29 mouse cellular contexts compared by ENCODE assay signal in genomic region chr2:30623873-30624272, GRCm38 (mm10). TPM values are rescaled to one million over a fixed set of nuclear protein-coding genes. Genes with fewer than 3 reads are reported as not detected.
DNase-seq lines count a peak whose midpoint lies in the region; ATAC-seq and TF ChIP-seq lines count a peak whose summit lies in the region.
"Had no signal": no experiment of that assay in that cellular context is flagged by ENCODE, and none has a peak within 500 bp of the region (broad histone marks: within the 10 kb centered on the region; RNA-seq: fewer than 3 reads in every experiment).

No protein-coding gene starts in this region.

- no peak for ATAC-seq in kidney, embryonic 14.5 days (ENCODE audit: low FRiP score, low TSS enrichment)
- ATAC-seq in megakaryocyte, adult 5-6 weeks (ENCODE audit: poor library complexity, severe bottlenecking): no peak
- ATAC-seq: activated CD4-positive, CD25-positive, alpha-beta regulatory T cell, adult 4 months; forebrain, embryonic 15.5 days; hindbrain, embryonic 16.5 days; intestine, embryonic 15.5 days; liver, embryonic 12.5 days; liver, postnatal 0 days had no signal

- H3K27me3 ChIP-seq in kidney, embryonic 14.5 days (ENCODE audit: control insufficient read depth, insufficient read depth, low read length): no peaks in the 10 kb centered on the region
- H3K27me3 ChIP-seq in MEL (ENCODE audit: control insufficient read depth in 1 of 2, insufficient read depth in 2 of 2, low read length in 2 of 2): peaks cover under 1 to 4% of the 10 kb centered on the region in 2 experiments; a peak in 2 of 4 replicates
- H3K27me3 ChIP-seq: embryonic facial prominence, embryonic 12.5 days; forebrain, embryonic 15.5 days; heart, embryonic 15.5 days; intestine, embryonic 15.5 days; limb, embryonic 12.5 days; liver, embryonic 12.5 days had no signal

- no peak for TF ChIP-seq CTCF in MEL (IDR thresholded peaks at IDR 0.05 in 2 of 3, conservative IDR thresholded peaks at IDR 0.05 in 1 of 3; ENCODE audit: control insufficient read depth in 1 of 3, insufficient read depth in 1 of 3, low read depth in 2 of 3, low read length in 3 of 3, poor library complexity in 1 of 3, severe bottlenecking in 1 of 3)

- H3K36me3 ChIP-seq in kidney, embryonic 14.5 days (ENCODE audit: control insufficient read depth, insufficient read depth, low read length): no peaks in the 10 kb centered on the region
- peaks cover 0 to 4% of the 10 kb centered on the region in 2 experiments; a peak in 1 of 4 replicates for H3K36me3 ChIP-seq in MEL (ENCODE audit: control insufficient read depth in 1 of 2, insufficient read depth in 2 of 2, low read length in 2 of 2)
- H3K36me3 ChIP-seq in macrophage (ENCODE audit: inconsistent target): no peaks in the 10 kb centered on the region
- H3K36me3 ChIP-seq: embryonic facial prominence, embryonic 12.5 days; forebrain, embryonic 15.5 days; heart, embryonic 10.5 days; heart, embryonic 15.5 days; intestine, embryonic 15.5 days; limb, embryonic 12.5 days; liver, embryonic 12.5 days had no signal

- no peak overlapping the region for H3K9ac ChIP-seq in kidney, embryonic 14.5 days (ENCODE audit: low read depth, low read length)
- peak overlapping the region; percentile 33; the same call in 1 of the 2 replicates for H3K9ac ChIP-seq in MEL (ENCODE audit: control insufficient read depth, low read depth, low read length, poor library complexity, severe bottlenecking)
- H3K9ac ChIP-seq: embryonic facial prominence, embryonic 12.5 days; forebrain, embryonic 15.5 days; heart, embryonic 15.5 days; intestine, embryonic 15.5 days; limb, embryonic 12.5 days; liver, embryonic 12.5 days; liver, postnatal 0 days had no signal

- DNase-seq in kidney, adult 9 months: peak; percentile 64
- peak; percentile 47 to 58 for DNase-seq in B cell, adult 2 months
- DNase-seq in MEL (ENCODE audit: low read depth, low spot score): peak; percentile 53
- DNase-seq in adrenal gland, postnatal 25 days: no peak
- DNase-seq: adrenal gland, adult 2 months; cerebellum, adult 11-12 months; cerebellum, adult 9-11 months; embryo, embryonic 11 days; gastrocnemius, postnatal 25 days; heart, adult 11 months; layer of hippocampus, adult 9-11 months; liver, postnatal 0 days; lung, postnatal 4 days; midbrain, embryonic 14.5 days; thymus, adult 2 months; thymus, postnatal 36 days had no signal

- TF ChIP-seq EP300 in MEL (IDR thresholded peaks at IDR 0.05; ENCODE audit: low read depth in 1 of 2, low read length in 2 of 2): no peak; a peak in 1 of 4 replicates

- TF ChIP-seq POLR2A in MEL (IDR thresholded peaks at IDR 0.05; ENCODE audit: control insufficient read depth in 1 of 2, insufficient read depth in 1 of 2, low read depth in 1 of 2, low read length in 2 of 2, poor library complexity in 1 of 2): no peak

- no peaks in the 10 kb centered on the region for H3K79me2 ChIP-seq in MEL (ENCODE audit: control insufficient read depth, insufficient read depth, low read length, poor library complexity)
- H3K79me2 ChIP-seq in macrophage (ENCODE audit: inconsistent target): no peaks in the 10 kb centered on the region

- WGBS in kidney, embryonic 14.5 days: 45% methylated on average over 10 of the region's 10 CpGs
- WGBS in macrophage (ENCODE audit: missing documents): 9% methylated on average over 10 of the region's 10 CpGs

- no peak overlapping the region for H3K4me2 ChIP-seq in kidney, embryonic 14.5 days (replicated peaks; ENCODE audit: low read depth, low read length)
- H3K4me2 ChIP-seq: embryonic facial prominence, embryonic 12.5 days; forebrain, embryonic 15.5 days; heart, embryonic 15.5 days; intestine, embryonic 15.5 days; limb, embryonic 12.5 days; liver, embryonic 12.5 days had no signal

- H3K4me1 ChIP-seq in kidney, embryonic 14.5 days (ENCODE audit: control insufficient read depth, insufficient read depth, low read length): peaks cover 11% of the 10 kb centered on the region; the same call in 1 of the 2 replicates
- H3K4me1 ChIP-seq in MEL (ENCODE audit: control insufficient read depth in 1 of 2, insufficient read depth in 2 of 2, low read length in 2 of 2): peaks cover 3 to 4% of the 10 kb centered on the region in 2 experiments; a peak in 3 of 4 replicates
- H3K4me1 ChIP-seq: liver, embryonic 12.5 days had no signal

- no peaks in the 10 kb centered on the region for H3K9me3 ChIP-seq in kidney, embryonic 14.5 days (ENCODE audit: control insufficient read depth, low read length)
- H3K9me3 ChIP-seq in MEL (replicated peaks; ENCODE audit: insufficient read depth, low read length): no peaks in the 10 kb centered on the region
- H3K9me3 ChIP-seq: embryonic facial prominence, embryonic 12.5 days; forebrain, embryonic 15.5 days; heart, embryonic 10.5 days; heart, embryonic 15.5 days; intestine, embryonic 15.5 days; limb, embryonic 12.5 days; liver, embryonic 12.5 days had no signal

- H3K27ac ChIP-seq in kidney, embryonic 14.5 days (ENCODE audit: low read depth, low read length): no peak overlapping the region
- H3K27ac ChIP-seq in MEL (ENCODE audit: control insufficient read depth, low read depth, low read length): peak overlapping the region; percentile 34; the same call in 1 of the 2 replicates
- peak overlapping the region; percentile 12; the same call in 1 of the 2 replicates for H3K27ac ChIP-seq in macrophage
- H3K27ac ChIP-seq: embryonic facial prominence, embryonic 12.5 days; forebrain, embryonic 15.5 days; heart, embryonic 10.5 days; heart, embryonic 15.5 days; intestine, embryonic 15.5 days; left cerebral cortex, adult 2 months; limb, embryonic 12.5 days; liver, embryonic 12.5 days had no signal

- TF ChIP-seq RAD21 in MEL (IDR thresholded peaks at IDR 0.05; ENCODE audit: low read depth, low read length): no peak

- H3K4me3 ChIP-seq in kidney, embryonic 14.5 days (ENCODE audit: low read length): no peak overlapping the region
- peak overlapping the region; percentile 48 to 64 for H3K4me3 ChIP-seq in MEL (ENCODE audit: control insufficient read depth in 1 of 2, insufficient read depth in 1 of 2, low read depth in 2 of 2, low read length in 2 of 2)
- no peak overlapping the region for H3K4me3 ChIP-seq in macrophage (ENCODE audit: inconsistent target)
- H3K4me3 ChIP-seq: embryonic facial prominence, embryonic 12.5 days; forebrain, embryonic 15.5 days; heart, embryonic 10.5 days; heart, embryonic 15.5 days; intestine, embryonic 15.5 days; left cerebral cortex, adult 2 months; limb, embryonic 12.5 days; liver, embryonic 12.5 days had no signal

TF ChIP-seq in MEL, 35 proteins besides CTCF, POLR2A, EP300 and RAD21:
- TF ChIP-seq CHD1 (IDR thresholded peaks at IDR 0.05; ENCODE audit: low read depth, low read length) (no peak), USF1 (IDR thresholded peaks at IDR 0.05; ENCODE audit: low read depth, low read length) (peak; percentile 76), ZNF384 (IDR thresholded peaks at IDR 0.05; ENCODE audit: low read depth, low read length) (no peak), USF2 (IDR thresholded peaks at IDR 0.05; ENCODE audit: borderline replicate concordance in 1 of 2, insufficient read depth in 1 of 2, low read depth in 1 of 2, low read length in 2 of 2) (0 out of 4 replicates have a peak, but pooled peaks of 1 of the 2 experiments have one; percentile 21), BHLHE40 (IDR thresholded peaks at IDR 0.05; ENCODE audit: borderline replicate concordance, low read depth, low read length) (peak; percentile 93), MYC (IDR thresholded peaks at IDR 0.05; ENCODE audit: low read depth, low read length) (no peak), TAL1 (IDR thresholded peaks at IDR 0.05; ENCODE audit: low read length) (no peak), RCOR1 (IDR thresholded peaks at IDR 0.05; ENCODE audit: low read depth, low read length) (0 out of 2 replicates have a peak, but pooled peaks have one; percentile 10), MAX (IDR thresholded peaks at IDR 0.05; ENCODE audit: low read length) (peak; percentile 61; the same call in 1 of the 2 replicates), GATA1 (IDR thresholded peaks at IDR 0.05; ENCODE audit: low read depth, low read length) (no peak), POLR2AphosphoS5 (IDR thresholded peaks at IDR 0.05; ENCODE audit: borderline replicate concordance, low read depth, low read length) (no peak), MXI1 (IDR thresholded peaks at IDR 0.05; ENCODE audit: low read depth, low read length) (peak; percentile 57; the same call in 1 of the 2 replicates), KAT2A (conservative IDR thresholded peaks at IDR 0.05; ENCODE audit: low read depth, low read length) (no peak), NELFE (IDR thresholded peaks at IDR 0.05; ENCODE audit: low read depth, low read length) (no peak), SIN3A (IDR thresholded peaks at IDR 0.05; ENCODE audit: low read length) (peak; percentile 27; the same call in 1 of the 2 replicates), ELF1 (IDR thresholded peaks at IDR 0.05; ENCODE audit: low read depth, low read length) (no peak), MAZ (IDR thresholded peaks at IDR 0.05; ENCODE audit: low read depth, low read length) (0 out of 2 replicates have a peak, but pooled peaks have one; percentile 50)

RNA-seq across cellular contexts. Expression of gene Cstad, which starts 29.0 kb away (rescaled TPM):
- polyA plus RNA-seq in kidney, embryonic 14.5 days (2014; fragmentation: Nextera tagmentation; extraction: Ambion mirVana): 0.91 and 1.7 TPM in 2 replicates
- total RNA-seq in MEL (2012; rRNA removed): not detected in 2 replicates
- polyA plus RNA-seq in MEL (2012; ENCODE audit: insufficient read depth in 1 of 2, insufficient read length in 2 of 2, low read depth in 1 of 2, low replicate concordance in 2 of 2, missing spikeins in 1 of 2) (not detected), macrophage (2018) (0.49 to 1.3 TPM (median 0.54 TPM) in 3 replicates)
- total RNA-seq in macrophage (2018; cell fraction: chromatin; rRNA removed): 10 to 100 TPM in 14 of 26 experiments, 1 to 10 TPM in 7, not detected in 5; 1.3 to 34.5 (median 15.8) TPM
- 1 to 10 TPM in 5 of 26 experiments, under 1 TPM in 21; 0.26 to 2.0 (median 0.51) TPM for total RNA-seq in macrophage (2018; cell fraction: cytosol; rRNA removed)
- total RNA-seq in macrophage (2018; cell fraction: nucleus; rRNA removed): 10 to 100 TPM in 2 of 26 experiments, 1 to 10 TPM in 18, not detected in 6; 1.0 to 16.6 (median 3.9) TPM
- total RNA-seq in adrenal gland, postnatal 25 days (2021): 1.6 and 4.4 TPM in 2 replicates
- total RNA-seq in megakaryocyte, adult 5-6 weeks (2015): 0.27 and 0.60 TPM in 2 replicates
- not detected in 2 replicates for total RNA-seq in megakaryocyte, adult 5-6 weeks (2017)

Comparison
In these comparisons a context has a peak if more than half of its experiments do, and no peak if none do; other contexts are left out.
1. H3K4me3 ChIP-seq: peak in MEL (2 of 2); none in kidney, embryonic 14.5 days (single experiment) and macrophage (single experiment).